Mouse (Mus musculus) liver, postnatal 0 days (tissue): Measurements from ENCODE around the gene Tmub1. TPM values are rescaled to one million over a fixed set of nuclear protein-coding genes. Genes with fewer than 3 reads are reported as not detected.

Experiments
- ATAC-seq: fragments of 200-750 bp; cut with Nextera tagmentation; 2 replicates; pipeline ENCODE4 v1.8.0; 2017; ENCODE audit warnings: mild to moderate bottlenecking, moderate library complexity
- DNase-seq: peaks from one replicate; pipeline ENCODE4 v3.0.0-alpha.2; 2016
- H3K27ac ChIP-seq: fragments of 300-500 bp; sonication (generic); 2 replicates; pipeline ENCODE4 v1.5.1; 2014; ENCODE audit warnings: antibody characterized with exemption, moderate library complexity, mild to moderate bottlenecking, low read depth
- H3K27me3 ChIP-seq: fragments of 300-500 bp; sonication (generic); 2 replicates; pipeline ENCODE4 v1.6.1; 2014; ENCODE audit warnings: low read length, control low read depth, mixed read lengths; ENCODE audit not compliant: insufficient read depth
- H3K36me3 ChIP-seq: fragments of 300-500 bp; sonication (generic); replicated peaks from 2 replicates; pipeline ENCODE4 v1.6.1; 2014; ENCODE audit warnings: mild to moderate bottlenecking, control low read depth, low read length, moderate library complexity, mixed read lengths; ENCODE audit not compliant: insufficient read depth
- H3K4me1 ChIP-seq: fragments of 300-500 bp; sonication (generic); 2 replicates; pipeline ENCODE4 v1.6.1; 2014; ENCODE audit warnings: antibody characterized with exemption, mild to moderate bottlenecking, control low read depth; ENCODE audit not compliant: insufficient read depth
- H3K4me2 ChIP-seq: fragments of 300-500 bp; sonication (generic); 2 replicates; pipeline ENCODE4 v1.6.1; 2014; ENCODE audit warnings: low read depth, mild to moderate bottlenecking, low read length, moderate library complexity, mixed read lengths
- H3K4me3 ChIP-seq: fragments of 300-500 bp; sonication (generic); 2 replicates; pipeline ENCODE4 v1.5.1; 2014; ENCODE audit warnings: low read depth, low read length
- H3K9ac ChIP-seq: fragments of 300-500 bp; sonication (generic); replicated peaks from 2 replicates; pipeline ENCODE4 v1.6.1; 2014; ENCODE audit warnings: mild to moderate bottlenecking, moderate library complexity
- H3K9me3 ChIP-seq: fragments of 300-500 bp; sonication (generic); 2 replicates; pipeline ENCODE4 v1.6.1; 2016; ENCODE audit warnings: mild to moderate bottlenecking, control low read depth, low read length, mixed read lengths
- CTCF ChIP-seq: sonication (generic); IDR thresholded peaks from 2 replicates; pipeline ENCODE4 v1.5.1; 2016; ENCODE audit warnings: antibody characterized with exemption, low read depth
- EP300 ChIP-seq: IDR thresholded peaks from 2 replicates; pipeline ENCODE4 v1.6.1; 2016; ENCODE audit warnings: antibody characterized with exemption, low read depth, mild to moderate bottlenecking
- WGBS: fragments of 180-500 bp; shearing (Covaris S2); extraction: QIAGEN DNeasy Blood & Tissue Kit; methylation state at CpG from one replicate; pipeline ENCODE4 v1.1.7; 2014; ENCODE audit not compliant: insufficient replicate concordance; 5-methylcytosine and 5-hydroxymethylcytosine counted together
- polyA plus RNA-seq: library from polyadenylated mRNA; unstranded; fragments of >200 nt; fragmentation: Nextera tagmentation; extraction: Ambion mirVana; gene quantifications from 2 replicates; pipeline ENCODE4 v1.2.1, GENCODE M21; 2015

Gene Tmub1
- polyA plus RNA-seq, 1 experiment from 2014 or later = 5.2 TPM

GRCm38 (mm10) chr5:24455613-24456012 lies 8.0 kb upstream of the Tmub1 start:
- no peak for TF ChIP-seq EP300
- TF ChIP-seq CTCF = no peak
- H3K4me2 ChIP-seq = no peak overlapping the region
- H3K4me3 ChIP-seq = no peak overlapping the region
- DNase-seq (no peak), ATAC-seq (no peak)
- H3K27ac ChIP-seq = no peak overlapping the region
- 0 out of 2 replicates have a peak, but pooled peaks cover 5% of the 10 kb centered on the region for H3K36me3 ChIP-seq
- WGBS = 68% methylated on average over 7 of the region's 7 CpGs
- H3K27me3 ChIP-seq = no peaks in the 10 kb centered on the region
- H3K9me3 ChIP-seq = no peaks in the 10 kb centered on the region
- H3K9ac ChIP-seq = no peak overlapping the region
- H3K4me1 ChIP-seq = peaks cover 31% of the 10 kb centered on the region

GRCm38 (mm10) chr5:24455076-24455475 lies 7.4 kb upstream of the Tmub1 start:
- Histone ChIP-seq H3K4me1 (peaks cover 28% of the 10 kb centered on the region), H3K36me3 (0 out of 2 replicates have a peak, but pooled peaks cover 5% of the 10 kb centered on the region), H3K4me3 (no peak overlapping the region), H3K27ac (no peak overlapping the region), H3K9me3 (no peaks in the 10 kb centered on the region), H3K27me3 (no peaks in the 10 kb centered on the region), H3K9ac (no peak overlapping the region), H3K4me2 (no peak overlapping the region)
- TF ChIP-seq CTCF = no peak
- TF ChIP-seq EP300 = no peak
- DNase-seq = no peak
- no peak for ATAC-seq
- 79% methylated on average over 3 of the region's 3 CpGs for WGBS

GRCm38 (mm10) chr5:24453985-24454303 lies 6.3 kb upstream of the Tmub1 start:
- no peak for ATAC-seq
- H3K4me2 ChIP-seq = peak overlapping the region; percentile 100
- H3K9me3 ChIP-seq = no peaks in the 10 kb centered on the region
- 0 out of 2 replicates have a peak, but pooled peaks cover 5% of the 10 kb centered on the region for H3K36me3 ChIP-seq
- WGBS = 55% methylated on average over 2 of the region's 2 CpGs
- no peak for DNase-seq
- no peak overlapping the region for H3K27ac ChIP-seq
- no peaks in the 10 kb centered on the region for H3K27me3 ChIP-seq
- peaks cover 23% of the 10 kb centered on the region for H3K4me1 ChIP-seq
- H3K4me3 ChIP-seq = no peak overlapping the region
- no peak for TF ChIP-seq CTCF
- no peak for TF ChIP-seq EP300
- no peak overlapping the region for H3K9ac ChIP-seq

- H3K27me3 ChIP-seq = no peaks in the 10 kb centered on the region
- H3K9ac ChIP-seq = peak overlapping the region; percentile 81
- 36% methylated on average over 5 of the region's 5 CpGs for WGBS
- H3K4me1 ChIP-seq = peaks cover 23% of the 10 kb centered on the region
- DNase-seq = no peak
- TF ChIP-seq CTCF (no peak), EP300 (no peak)
- no peak for ATAC-seq
- no peaks in the 10 kb centered on the region for H3K9me3 ChIP-seq
- H3K36me3 ChIP-seq = 0 out of 2 replicates have a peak, but pooled peaks cover 5% of the 10 kb centered on the region
- H3K27ac ChIP-seq = 0 out of 2 replicates have a peak overlapping the region, but pooled peaks have one; percentile 94
- peak overlapping the region; percentile 81 for H3K4me3 ChIP-seq
- H3K4me2 ChIP-seq = peak overlapping the region; percentile 100
These were observed 5.8 kb upstream of the Tmub1 start for GRCm38 (mm10) chr5:24453283-24453984.

GRCm38 (mm10) chr5:24452691-24453233 lies 5.1 kb upstream of the Tmub1 start:
- under 1% methylated on average over 29 of the region's 29 CpGs for WGBS
- Histone ChIP-seq H3K27ac (peak overlapping the region; percentile 94), H3K9me3 (no peaks in the 10 kb centered on the region), H3K36me3 (0 out of 2 replicates have a peak, but pooled peaks cover 5% of the 10 kb centered on the region), H3K9ac (peak overlapping the region; percentile 81), H3K4me2 (peak overlapping the region; percentile 100), H3K27me3 (no peaks in the 10 kb centered on the region), H3K4me3 (peak overlapping the region; percentile 81), H3K4me1 (peaks cover 27% of the 10 kb centered on the region)
- ATAC-seq (no peak), DNase-seq (peak; percentile 44)
- TF ChIP-seq EP300 (no peak), CTCF (no peak; the same call in 1 of the 2 replicates)

GRCm38 (mm10) chr5:24452030-24452690 lies 4.5 kb upstream of the Tmub1 start, which contains the start of gene Agap3:
Agap3 (plus strand) TSS chr5:24452177.
- Histone ChIP-seq H3K9me3 (no peaks in the 10 kb centered on the region), H3K4me2 (peak within 1 kb of the TSS; percentile 100), H3K9ac (peak within 1 kb of the TSS; percentile 81), H3K27ac (peak within 1 kb of the TSS; percentile 94), H3K4me1 (peaks cover 27% of the 10 kb centered on the region), H3K36me3 (0 out of 2 replicates have a peak, but pooled peaks cover 5% of the 10 kb centered on the region), H3K27me3 (no peaks in the 10 kb centered on the region), H3K4me3 (peak within 1 kb of the TSS; percentile 81)
- peak; percentile 61 for DNase-seq
- ATAC-seq = peak; percentile 10
- TF ChIP-seq EP300 = no peak
- under 1% methylated on average over 31 of the region's 85 CpGs for WGBS
